Mouse (Mus musculus): ENCODE measurements around the gene 3110009E18Rik.

GRCm38 (mm10) chr1:120231334-120231733 is 110.3 kb downstream of the 3110009E18Rik start:
- TF ChIP-seq CTCF (IDR thresholded peaks at IDR 0.05; ENCODE audit: control insufficient read depth, insufficient read depth, insufficient replicate concordance, low read depth, low read length) (peak; percentile 50; the same call in 1 of the 2 replicates), POLR2A (IDR thresholded peaks at IDR 0.05; ENCODE audit: control insufficient read depth, low read depth, low read length) (no peak)

Measured in testis, adult 2 months (tissue).